Mouse (Mus musculus): ENCODE results near the gene Synpo2. TPM values are rescaled to one million over a fixed set of nuclear protein-coding genes. Genes with fewer than 3 reads are reported as not detected.

The Synpo2 gene
- polyA plus RNA-seq, 1 experiment from 2014 or later, result 19.9 TPM

GRCm38 (mm10) chr3:123173553-123174378 is 62.2 kb downstream of the Synpo2 start:
- Histone ChIP-seq H3K36me3 (ENCODE audit: control insufficient read depth, insufficient read depth, low read length) (no peaks in the 10 kb centered on the region), H3K27me3 (ENCODE audit: control insufficient read depth, insufficient read depth, low read length) (no peaks in the 10 kb centered on the region), H3K9ac (ENCODE audit: low read length) (peak overlapping the region; percentile 27; the same call in 1 of the 2 replicates), H3K27ac (replicated peaks) (peak overlapping the region; percentile 58), H3K4me1 (replicated peaks; ENCODE audit: control insufficient read depth, insufficient read depth) (peaks cover 3% of the 10 kb centered on the region; the same call in 1 of the 2 replicates), H3K4me3 (ENCODE audit: low read depth, low read length) (no peak overlapping the region), H3K9me3 (ENCODE audit: control insufficient read depth, low read length) (no peaks in the 10 kb centered on the region), H3K4me2 (replicated peaks; ENCODE audit: low read depth) (no peak overlapping the region)
- no peak for TF ChIP-seq EP300 (optimal IDR thresholded peaks at IDR 0.05)
- no peak for TF ChIP-seq CTCF (IDR thresholded peaks at IDR 0.05; ENCODE audit: low read depth)
- DNase-seq (ENCODE audit: low spot score) (no peak), ATAC-seq (ENCODE audit: low FRiP score, low TSS enrichment) (peak; percentile 47)
- WGBS, result 79% methylated on average over 21 of the region's 21 CpGs

DNA sequence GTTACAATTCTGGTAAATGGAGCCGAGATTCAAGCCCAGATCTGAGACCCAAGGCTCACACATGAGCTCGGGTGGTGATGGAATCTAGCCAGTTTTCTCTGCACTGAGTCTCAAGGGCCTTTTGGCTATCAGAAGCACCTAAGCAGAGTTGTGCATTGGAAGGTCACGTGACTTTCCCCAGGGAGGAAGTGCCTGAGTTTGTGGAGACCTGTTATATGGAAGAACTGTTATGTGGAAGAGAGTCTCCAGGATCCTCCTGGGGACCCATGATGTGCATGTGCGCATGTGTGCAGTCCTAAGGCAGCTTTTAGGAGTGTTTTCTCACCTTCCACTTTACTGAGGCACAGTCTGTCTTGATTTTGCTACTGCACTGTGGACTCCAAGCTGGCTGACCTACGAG is 63.8 kb downstream of the Synpo2 start:
- no peak overlapping the region for H3K4me3 ChIP-seq (ENCODE audit: low read depth, low read length)
- H3K9me3 ChIP-seq (ENCODE audit: control insufficient read depth, low read length), result no peaks in the 10 kb centered on the region
- no peaks in the 10 kb centered on the region for H3K36me3 ChIP-seq (ENCODE audit: control insufficient read depth, insufficient read depth, low read length)
- no peak overlapping the region for H3K4me2 ChIP-seq (replicated peaks; ENCODE audit: low read depth)
- TF ChIP-seq EP300 (optimal IDR thresholded peaks at IDR 0.05) (no peak), CTCF (IDR thresholded peaks at IDR 0.05; ENCODE audit: low read depth) (no peak)
- H3K4me1 ChIP-seq (replicated peaks; ENCODE audit: control insufficient read depth, insufficient read depth), result peaks cover 3% of the 10 kb centered on the region; the same call in 1 of the 2 replicates
- H3K27me3 ChIP-seq (ENCODE audit: control insufficient read depth, insufficient read depth, low read length), result no peaks in the 10 kb centered on the region
- 78% methylated on average over 5 of the region's 5 CpGs for WGBS
- ATAC-seq (ENCODE audit: low FRiP score, low TSS enrichment) (no peak), DNase-seq (ENCODE audit: low spot score) (no peak)
- H3K9ac ChIP-seq (ENCODE audit: low read length), result no peak overlapping the region
- no peak overlapping the region for H3K27ac ChIP-seq (replicated peaks)

- peaks cover 3% of the 10 kb centered on the region; the same call in 1 of the 2 replicates for H3K4me1 ChIP-seq (replicated peaks; ENCODE audit: control insufficient read depth, insufficient read depth)
- H3K4me2 ChIP-seq (replicated peaks; ENCODE audit: low read depth), result no peak overlapping the region
- H3K27me3 ChIP-seq (ENCODE audit: control insufficient read depth, insufficient read depth, low read length), result no peaks in the 10 kb centered on the region
- H3K9me3 ChIP-seq (ENCODE audit: control insufficient read depth, low read length), result no peaks in the 10 kb centered on the region
- 59% methylated on average over 4 of the region's 4 CpGs for WGBS
- ATAC-seq (ENCODE audit: low FRiP score, low TSS enrichment), result no peak
- H3K27ac ChIP-seq (replicated peaks), result 0 out of 2 replicates have a peak overlapping the region, but pooled peaks have one; percentile 14
- no peak overlapping the region for H3K4me3 ChIP-seq (ENCODE audit: low read depth, low read length)
- H3K36me3 ChIP-seq (ENCODE audit: control insufficient read depth, insufficient read depth, low read length), result no peaks in the 10 kb centered on the region
- no peak for DNase-seq (ENCODE audit: low spot score)
- no peak overlapping the region for H3K9ac ChIP-seq (ENCODE audit: low read length)
- no peak for TF ChIP-seq CTCF (IDR thresholded peaks at IDR 0.05; ENCODE audit: low read depth)
- TF ChIP-seq EP300 (optimal IDR thresholded peaks at IDR 0.05), result no peak
These were observed 66.6 kb downstream of the Synpo2 start for GRCm38 (mm10) chr3:123169398-123169797.

- Histone ChIP-seq H3K4me2 (replicated peaks; ENCODE audit: low read depth) (no peak overlapping the region), H3K9ac (ENCODE audit: low read length) (no peak overlapping the region), H3K4me1 (replicated peaks; ENCODE audit: control insufficient read depth, insufficient read depth) (peaks cover 3% of the 10 kb centered on the region; the same call in 1 of the 2 replicates), H3K27ac (replicated peaks) (0 out of 2 replicates have a peak overlapping the region, but pooled peaks have one; percentile 8), H3K4me3 (ENCODE audit: low read depth, low read length) (no peak overlapping the region), H3K27me3 (ENCODE audit: control insufficient read depth, insufficient read depth, low read length) (no peaks in the 10 kb centered on the region), H3K9me3 (ENCODE audit: control insufficient read depth, low read length) (no peaks in the 10 kb centered on the region), H3K36me3 (ENCODE audit: control insufficient read depth, insufficient read depth, low read length) (no peaks in the 10 kb centered on the region)
- ATAC-seq (ENCODE audit: low FRiP score, low TSS enrichment) (peak; percentile 73; the same call in 1 of the 2 replicates), DNase-seq (ENCODE audit: low spot score) (peak; percentile 56)
- 10% methylated on average over 5 of the region's 5 CpGs for WGBS
- peak; percentile 97 for TF ChIP-seq CTCF (IDR thresholded peaks at IDR 0.05; ENCODE audit: low read depth)
- no peak for TF ChIP-seq EP300 (optimal IDR thresholded peaks at IDR 0.05)
These were observed 67.1 kb downstream of the Synpo2 start for GRCm38 (mm10) chr3:123168815-123169214.

- TF ChIP-seq EP300 (optimal IDR thresholded peaks at IDR 0.05) (no peak), CTCF (IDR thresholded peaks at IDR 0.05; ENCODE audit: low read depth) (no peak)
- Histone ChIP-seq H3K4me2 (replicated peaks; ENCODE audit: low read depth) (no peak overlapping the region), H3K9ac (ENCODE audit: low read length) (no peak overlapping the region), H3K36me3 (ENCODE audit: control insufficient read depth, insufficient read depth, low read length) (no peaks in the 10 kb centered on the region), H3K27me3 (ENCODE audit: control insufficient read depth, insufficient read depth, low read length) (no peaks in the 10 kb centered on the region), H3K4me3 (ENCODE audit: low read depth, low read length) (no peak overlapping the region), H3K27ac (replicated peaks) (no peak overlapping the region), H3K9me3 (ENCODE audit: control insufficient read depth, low read length) (no peaks in the 10 kb centered on the region), H3K4me1 (replicated peaks; ENCODE audit: control insufficient read depth, insufficient read depth) (peaks cover 3% of the 10 kb centered on the region; the same call in 1 of the 2 replicates)
- DNase-seq (ENCODE audit: low spot score) (no peak), ATAC-seq (ENCODE audit: low FRiP score, low TSS enrichment) (no peak)
- 54% methylated on average over 5 of the region's 5 CpGs for WGBS
These were observed 69.5 kb downstream of the Synpo2 start for GRCm38 (mm10) chr3:123166450-123166849.

DNA sequence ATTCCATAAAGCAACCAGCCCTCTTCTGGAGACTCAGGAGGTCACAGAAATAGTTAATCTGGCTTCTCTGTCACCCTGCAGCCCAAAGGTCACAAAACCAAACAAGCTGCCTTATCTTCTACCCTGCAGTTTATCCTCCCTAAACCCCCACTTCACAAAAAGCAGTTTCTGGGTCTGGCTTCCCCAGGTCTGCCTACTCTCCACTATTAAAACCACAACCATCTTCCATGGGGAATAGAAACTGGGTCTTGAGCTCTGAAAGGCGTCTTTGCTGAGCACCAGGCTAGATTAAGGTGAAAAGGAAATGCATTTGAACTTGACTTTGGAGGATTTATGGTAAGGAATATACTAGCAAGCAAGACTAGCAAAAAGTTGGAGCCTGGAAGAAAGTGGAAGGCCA is 71.8 kb downstream of the Synpo2 start:
- ATAC-seq (ENCODE audit: low FRiP score, low TSS enrichment) (no peak), DNase-seq (ENCODE audit: low spot score) (no peak)
- TF ChIP-seq EP300 (optimal IDR thresholded peaks at IDR 0.05) (no peak), CTCF (IDR thresholded peaks at IDR 0.05; ENCODE audit: low read depth) (no peak)
- Histone ChIP-seq H3K9me3 (ENCODE audit: control insufficient read depth, low read length) (no peaks in the 10 kb centered on the region), H3K27ac (replicated peaks) (0 out of 2 replicates have a peak overlapping the region, but pooled peaks have one; percentile 24), H3K4me1 (replicated peaks; ENCODE audit: control insufficient read depth, insufficient read depth) (peaks cover 2% of the 10 kb centered on the region; the same call in 1 of the 2 replicates), H3K4me3 (ENCODE audit: low read depth, low read length) (no peak overlapping the region), H3K36me3 (ENCODE audit: control insufficient read depth, insufficient read depth, low read length) (no peaks in the 10 kb centered on the region), H3K4me2 (replicated peaks; ENCODE audit: low read depth) (no peak overlapping the region), H3K9ac (ENCODE audit: low read length) (no peak overlapping the region), H3K27me3 (ENCODE audit: control insufficient read depth, insufficient read depth, low read length) (no peaks in the 10 kb centered on the region)
- WGBS, result 53% methylated on average over 1 of the region's 1 CpGs
